Mouse (Mus musculus) duodenum, adult 2 months (tissue): ENCODE results near the gene Nudt13. TPM values are rescaled to one million over a fixed set of nuclear protein-coding genes. Genes with fewer than 3 reads are reported as not detected.

ENCODE experiments used
- polyA plus RNA-seq: library from polyadenylated mRNA; depleted of rRNA; stranded (reverse); fragments of >200 nt; gene quantifications from 2 replicates; pipeline ENCODE4 v1.2.3, GENCODE M21; 2012; ENCODE audit warnings: low replicate concordance; rRNA removed

The Nudt13 gene
- polyA plus RNA-seq: 8.1 and 8.7 TPM in 2 replicates

DNA sequence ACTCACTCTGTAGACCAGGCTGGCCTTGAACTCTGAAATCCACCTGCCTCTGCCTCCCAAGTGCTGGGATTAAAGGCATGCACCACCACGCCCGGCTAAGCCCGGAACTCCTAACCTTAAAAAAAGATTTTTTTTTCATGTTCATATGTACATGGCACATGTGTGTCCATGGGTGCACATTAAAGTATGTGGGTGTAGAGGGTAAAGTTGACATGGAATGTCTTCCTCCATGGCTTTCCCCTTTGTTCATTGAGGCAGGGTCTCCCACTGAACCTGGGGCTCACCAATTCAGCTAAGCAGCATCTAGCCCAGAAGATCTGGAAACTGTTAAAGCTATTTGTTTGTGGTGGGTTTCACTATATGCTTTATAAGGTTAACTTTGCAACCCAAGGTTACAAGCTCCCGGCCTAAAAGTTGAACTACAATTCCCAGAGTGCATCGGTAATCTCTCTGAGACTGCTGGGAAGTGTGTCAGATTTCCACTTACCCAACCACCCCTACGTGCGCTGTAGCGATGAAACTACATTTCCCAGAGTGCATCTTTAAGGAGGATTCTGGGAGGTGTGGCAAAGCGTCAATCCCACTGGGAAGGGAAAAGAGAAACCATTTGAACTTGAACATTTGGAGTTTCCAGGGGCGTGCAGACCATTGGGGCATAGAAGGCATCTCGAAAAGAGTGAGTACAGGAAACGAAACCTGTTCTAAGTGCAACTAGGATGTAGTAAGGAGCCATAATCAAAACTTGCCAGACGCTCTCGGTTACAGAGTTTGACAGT is at the start of gene Nudt13:
Gene Nudt13, plus strand, starts transcription at position 581 of the 776 bp plus-strand sequence.

DNA sequence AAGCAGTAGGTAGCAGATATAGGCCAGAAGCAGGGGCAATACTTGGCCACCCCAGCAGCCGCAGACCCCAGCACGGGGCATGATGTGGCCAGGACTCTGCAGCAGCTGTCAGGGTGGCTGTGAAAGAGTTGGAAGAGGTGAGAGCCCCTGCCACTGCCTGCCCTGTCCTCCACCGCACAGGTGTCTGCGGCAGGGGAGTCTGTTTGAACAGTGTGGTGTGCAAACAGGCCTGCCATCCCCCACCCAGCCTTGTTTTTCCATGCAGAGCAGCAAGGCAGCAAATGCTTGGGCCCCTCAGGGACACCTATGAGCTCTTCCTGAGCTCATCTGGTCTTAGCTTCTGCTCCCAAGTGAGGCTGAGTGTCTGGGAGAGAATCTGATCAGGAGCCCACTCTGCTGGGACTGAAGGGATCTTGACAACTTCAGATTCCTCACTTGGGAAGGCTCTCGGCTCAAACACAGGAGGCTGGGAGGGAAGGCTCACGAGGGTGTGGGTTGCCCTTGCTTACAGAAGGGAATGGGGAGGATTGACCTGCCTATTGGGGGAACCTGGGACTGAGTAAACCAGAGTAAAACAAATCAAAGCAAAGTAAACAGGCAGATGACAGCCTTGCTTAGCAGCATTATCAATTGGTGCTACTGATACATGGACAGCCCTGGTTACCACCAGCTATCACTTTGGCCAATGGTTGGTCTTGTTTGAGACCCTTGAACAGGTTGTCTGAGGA is 25.3 kb upstream of the Nudt13 start, which contains the start of gene Kcnk16:
Gene Kcnk16, minus strand, starts transcription at position 118 of the 728 bp plus-strand sequence.

DNA sequence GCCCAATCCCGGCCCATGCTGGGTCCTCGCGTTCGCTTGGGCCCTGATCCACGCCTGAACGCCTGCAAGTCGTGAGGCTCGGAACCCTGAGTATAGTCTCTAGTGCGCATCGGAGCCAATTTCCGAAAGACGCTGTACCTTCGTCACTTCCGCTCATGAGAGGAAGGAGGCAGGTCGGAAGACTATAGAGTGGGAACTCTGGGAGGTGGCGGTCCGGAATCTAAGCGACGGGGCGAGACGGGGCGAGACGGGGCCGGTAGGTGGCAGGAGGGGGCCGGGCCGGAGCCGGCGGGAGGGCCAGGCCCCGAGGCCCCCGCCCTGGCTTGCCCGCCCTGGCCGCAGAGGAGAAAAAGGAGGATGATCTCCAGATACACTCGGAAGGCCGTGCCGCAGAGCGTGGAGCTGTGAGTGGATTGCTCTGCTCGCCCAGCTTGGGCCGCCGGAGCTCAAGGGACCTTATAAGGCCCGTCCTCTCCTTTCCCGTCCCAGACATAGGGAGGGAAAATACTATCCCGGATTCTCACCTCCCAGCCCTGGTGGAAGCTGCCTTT is 53.6 kb downstream of the Nudt13 start, which contains the start of the genes Ecd and Fam149b:
Gene Ecd, minus strand, starts transcription at position 131 of the 551 bp plus-strand sequence.
Gene Fam149b, plus strand, starts transcription at position 172 of the 551 bp plus-strand sequence.

Other genes starting within 250 kb of the Nudt13 start
- 6.2 and 10.6 TPM in 2 replicates for gene Saysd1, start 156.2 kb upstream of the Nudt13 start, polyA plus RNA-seq
- gene Kcnk5, start 112.9 kb upstream of the Nudt13 start, polyA plus RNA-seq: 17.0 and 54.3 TPM in 2 replicates
- gene Kcnk16, start 25.5 kb upstream of the Nudt13 start, polyA plus RNA-seq: 1.3 and 4.1 TPM in 2 replicates
- gene Ecd, start 53.4 kb downstream of the Nudt13 start, polyA plus RNA-seq: 5.2 and 6.9 TPM in 2 replicates
- gene Fam149b, start 53.5 kb downstream of the Nudt13 start, polyA plus RNA-seq: 12.0 and 12.5 TPM in 2 replicates
- 14.4 and 16.6 TPM in 2 replicates for gene Dnajc9, start 94.2 kb downstream of the Nudt13 start, polyA plus RNA-seq
- gene Mrps16, start 98.9 kb downstream of the Nudt13 start, polyA plus RNA-seq: 35.7 and 40.1 TPM in 2 replicates
- not detected in 2 replicates for gene Cfap70, start 157.5 kb downstream of the Nudt13 start, polyA plus RNA-seq
- 39.4 and 48.4 TPM in 2 replicates for gene Anxa7, start 185.4 kb downstream of the Nudt13 start, polyA plus RNA-seq
- gene Mss51, start 202.2 kb downstream of the Nudt13 start, polyA plus RNA-seq: 0.06 and 0.23 TPM in 2 replicates